Mouse (Mus musculus) hindbrain, embryonic 10.5 days (tissue): Measurements from ENCODE around the gene T2. TPM values are rescaled to one million over a fixed set of nuclear protein-coding genes. Genes with fewer than 3 reads are reported as not detected.

Source experiments
- DNase-seq: peaks from one replicate; pipeline ENCODE4 v3.0.0-alpha.2; 2017; ENCODE audit warnings: low spot score
- H3K27ac ChIP-seq: fragments of 300-500 bp; sonication (generic); 2 replicates; pipeline ENCODE4 v1.5.1; 2016; ENCODE audit warnings: mild to moderate bottlenecking, moderate library complexity
- H3K27me3 ChIP-seq: fragments of 300-500 bp; sonication (generic); 2 replicates; pipeline ENCODE4 v1.6.1; 2016; ENCODE audit warnings: mild to moderate bottlenecking; ENCODE audit not compliant: poor library complexity, insufficient read depth, severe bottlenecking
- H3K36me3 ChIP-seq: fragments of 300-500 bp; sonication (generic); 2 replicates; pipeline ENCODE4 v1.6.1; 2016; ENCODE audit warnings: mild to moderate bottlenecking, moderate library complexity
- H3K4me1 ChIP-seq: fragments of 300-500 bp; sonication (generic); replicated peaks from 2 replicates; pipeline ENCODE4 v1.6.1; 2016; ENCODE audit warnings: mild to moderate bottlenecking
- H3K4me3 ChIP-seq: fragments of 300-500 bp; sonication (generic); 2 replicates; pipeline ENCODE4 v1.5.1; 2016; ENCODE audit warnings: mild to moderate bottlenecking, moderate library complexity
- H3K9me3 ChIP-seq: fragments of 300-500 bp; sonication (generic); 2 replicates; pipeline ENCODE4 v1.6.1; 2016; ENCODE audit warnings: mild to moderate bottlenecking, moderate library complexity
- WGBS: fragments of 180-500 bp; shearing (Covaris S2); methylation state at CpG from one replicate; pipeline ENCODE4 v1.1.7; 2016; 5-methylcytosine and 5-hydroxymethylcytosine counted together
- polyA plus RNA-seq: library from polyadenylated mRNA; unstranded; fragments of >200 nt; fragmentation: Nextera tagmentation; extraction: Ambion mirVana; gene quantifications from 2 replicates; pipeline ENCODE4 v1.2.1, GENCODE M21; 2016

Gene T2
- polyA plus RNA-seq, 1 experiment from 2014 or later, result 0.82 TPM

- peaks cover 11% of the 10 kb centered on the region; the same call in 1 of the 2 replicates for H3K4me1 ChIP-seq
Observed at GRCm38 (mm10) chr17:8468716-8469344, 113.0 kb downstream of the T2 start.

More at GRCm38 (mm10) chr17:8468716-8469344, 113.0 kb downstream of the T2 start:
- 17% methylated on average over 19 of the region's 19 CpGs for WGBS
- H3K27ac ChIP-seq, result no peak overlapping the region
- H3K27me3 ChIP-seq, result peaks cover 36% of the 10 kb centered on the region
- no peaks in the 10 kb centered on the region for H3K36me3 ChIP-seq
- H3K4me3 ChIP-seq, result no peak overlapping the region
- no peaks in the 10 kb centered on the region for H3K9me3 ChIP-seq
- peak; percentile 86 for DNase-seq

Other genes with a start within 250 kb of the T2 start
- gene Gm49673, start 208.2 kb upstream of the T2 start, polyA plus RNA-seq, result 0.16 TPM in 1 of 2 replicates, not detected in the other
- 18.3 and 19.2 TPM in 2 replicates for gene Rnaset2a, start 207.9 kb upstream of the T2 start, polyA plus RNA-seq
- 40.5 and 43.6 TPM in 2 replicates for gene Fgfr1op, start 190.5 kb upstream of the T2 start, polyA plus RNA-seq
- gene Ccr6, start 119.9 kb upstream of the T2 start, polyA plus RNA-seq, result 0.14 TPM in 1 of 2 replicates, not detected in the other
- 79.5 and 106 TPM in 2 replicates for gene Mpc1, start 73.1 kb upstream of the T2 start, polyA plus RNA-seq
- 76.0 and 97.4 TPM in 2 replicates for gene Sft2d1, start 44.9 kb upstream of the T2 start, polyA plus RNA-seq
- 0.44 and 0.89 TPM in 2 replicates for gene Prr18, start 18.5 kb upstream of the T2 start, polyA plus RNA-seq
- 0.54 and 1.2 TPM in 2 replicates for gene T, start 78.4 kb downstream of the T2 start, polyA plus RNA-seq
- gene Pde10a, start 169.4 kb downstream of the T2 start, polyA plus RNA-seq, result 4.4 and 7.2 TPM in 2 replicates
- not detected in 2 replicates for gene Gm17087, start 211.0 kb downstream of the T2 start, polyA plus RNA-seq